Mouse (Mus musculus) liver, postnatal 0 days (tissue): ENCODE results near the gene Abcg4.

Experiments used
- CTCF ChIP-seq: sonication (generic); IDR thresholded peaks from 2 replicates; pipeline ENCODE4 v1.5.1; 2016; ENCODE audit warnings: antibody characterized with exemption, low read depth
- EP300 ChIP-seq: IDR thresholded peaks from 2 replicates; pipeline ENCODE4 v1.6.1; 2016; ENCODE audit warnings: antibody characterized with exemption, low read depth, mild to moderate bottlenecking

DNA sequence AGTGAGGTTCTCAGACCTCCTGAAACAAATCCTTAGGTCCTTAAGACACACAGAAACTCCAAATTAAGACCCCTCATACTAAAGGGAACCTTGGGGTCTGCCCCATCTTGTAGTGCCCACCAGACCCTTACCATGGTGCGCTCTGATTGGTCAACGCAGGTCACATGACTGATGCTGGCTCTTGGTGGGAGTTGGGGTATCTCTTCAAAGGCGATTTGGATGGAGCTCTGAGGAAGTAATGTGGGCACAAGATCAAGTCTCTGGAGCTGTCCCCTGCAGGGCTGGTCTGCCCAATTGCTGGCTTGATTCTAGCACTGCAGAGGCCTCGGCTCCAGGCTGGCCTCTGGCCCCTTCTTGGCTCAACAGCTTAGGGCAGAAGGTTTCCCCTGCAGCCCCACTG lies 29.0 kb upstream of the Abcg4 start:
- TF ChIP-seq CTCF (no peak), EP300 (no peak)
